Mouse (Mus musculus): ENCODE data around the gene Ankrd16.

- TF ChIP-seq CTCF (IDR thresholded peaks at IDR 0.05; ENCODE audit: low read depth, low read length), result no peak
- no peak for TF ChIP-seq GATA1 (IDR thresholded peaks at IDR 0.05; ENCODE audit: borderline replicate concordance, low read length)
- TF ChIP-seq TAL1 (conservative IDR thresholded peaks at IDR 0.05; ENCODE audit: low read depth, low read length), result no peak
Measured at GRCm38 (mm10) chr2:11774426-11774825, 3.2 kb upstream of the Ankrd16 start.
